Mouse (Mus musculus) small intestine, adult 2 months (tissue): ENCODE results near the gene Anapc16.

Source experiments
- CTCF ChIP-seq: fragments of 200-500 bp; IDR thresholded peaks from 2 replicates; pipeline ENCODE4 v1.5.1; 2012; ENCODE audit warnings: low read depth, mild to moderate bottlenecking, control low read depth, inconsistent platforms, low read length, moderate library complexity, mixed read lengths; ENCODE audit not compliant: insufficient replicate concordance, insufficient read length; ENCODE audit errors: extremely low read depth
- POLR2A ChIP-seq: fragments of 200-500 bp; IDR thresholded peaks from 2 replicates; pipeline ENCODE4 v1.6.1; 2012; ENCODE audit warnings: low read depth, mild to moderate bottlenecking, control low read depth, inconsistent platforms, low read length, moderate library complexity

DNA sequence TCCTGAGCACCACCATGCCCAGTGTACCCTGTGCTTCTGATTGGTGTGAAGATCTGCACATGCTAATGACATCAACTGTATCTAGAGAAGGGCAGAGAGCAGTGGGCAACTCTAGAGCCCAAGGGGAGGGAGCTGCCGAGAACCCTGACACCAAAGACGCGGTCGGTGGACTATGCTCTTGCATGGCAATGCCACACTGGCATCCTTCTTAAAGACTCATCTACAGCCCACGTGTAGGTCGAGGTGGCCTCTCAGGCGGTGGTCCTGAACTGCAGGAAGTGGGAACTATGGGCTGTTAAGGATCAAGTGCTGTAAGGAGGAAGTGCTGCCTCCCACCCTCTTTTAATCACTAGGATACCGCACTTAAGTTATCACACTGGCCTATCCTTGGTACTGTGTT is 10.9 kb downstream of the Anapc16 start:
- TF ChIP-seq CTCF (no peak), POLR2A (no peak)
